Mouse (Mus musculus): Measurements from ENCODE around the gene Cyp1a1.
A peak's percentile ranks its signal among the peaks of the same experiment; 100 is the strongest.

Gene Cyp1a1

GRCm38 (mm10) chr9:57687751-57688150 lies at the start of gene Cyp1a1:
Cyp1a1 (plus strand) TSS chr9:57687928.
- no peak for DNase-seq (ENCODE audit: low spot score in 2 of 2)

- DNase-seq (ENCODE audit: low spot score in 2 of 2) = no peak
Measured at GRCm38 (mm10) chr9:57638651-57639459, 48.9 kb upstream of the Cyp1a1 start.

GRCm38 (mm10) chr9:57639661-57640328 lies 47.9 kb upstream of the Cyp1a1 start:
- DNase-seq (ENCODE audit: low spot score in 2 of 2) = no peak

- no peak for DNase-seq (ENCODE audit: low spot score in 2 of 2)
Measured at GRCm38 (mm10) chr9:57640384-57640783, 47.3 kb upstream of the Cyp1a1 start.

- no peak for DNase-seq (ENCODE audit: low spot score in 2 of 2)
Measured at GRCm38 (mm10) chr9:57641022-57641421, 46.7 kb upstream of the Cyp1a1 start.

- DNase-seq (ENCODE audit: low spot score in 2 of 2) = no peak
Measured at GRCm38 (mm10) chr9:57641775-57642550, 45.8 kb upstream of the Cyp1a1 start.

GRCm38 (mm10) chr9:57643169-57643855 lies 44.4 kb upstream of the Cyp1a1 start:
- no peak for DNase-seq (ENCODE audit: low spot score in 2 of 2)

- DNase-seq (ENCODE audit: low spot score in 2 of 2) = no peak
Measured at GRCm38 (mm10) chr9:57643856-57644180, 43.9 kb upstream of the Cyp1a1 start.

GRCm38 (mm10) chr9:57644442-57644943 lies 43.2 kb upstream of the Cyp1a1 start:
- no peak for DNase-seq (ENCODE audit: low spot score in 2 of 2)

- DNase-seq (ENCODE audit: low spot score in 2 of 2) = peak; percentile 96 to 98
Measured at GRCm38 (mm10) chr9:57644944-57645893, 42.5 kb upstream of the Cyp1a1 start.

- no peak for DNase-seq (ENCODE audit: low spot score in 2 of 2)
Measured at GRCm38 (mm10) chr9:57646551-57647103, 41.1 kb upstream of the Cyp1a1 start.

GRCm38 (mm10) chr9:57647286-57648108 lies 40.2 kb upstream of the Cyp1a1 start:
- DNase-seq (ENCODE audit: low spot score in 2 of 2) = no peak

- DNase-seq (ENCODE audit: low spot score in 2 of 2) = no peak
Measured at GRCm38 (mm10) chr9:57650130-57650785, 37.5 kb upstream of the Cyp1a1 start.

GRCm38 (mm10) chr9:57650786-57651311 lies 36.9 kb upstream of the Cyp1a1 start:
- peak in 1 of 2 experiments; percentile 72 for DNase-seq (ENCODE audit: low spot score in 2 of 2)

- DNase-seq (ENCODE audit: low spot score in 2 of 2) = no peak
Measured at GRCm38 (mm10) chr9:57652351-57652750, 35.4 kb upstream of the Cyp1a1 start.

GRCm38 (mm10) chr9:57652855-57653254 lies 34.9 kb upstream of the Cyp1a1 start:
- no peak for DNase-seq (ENCODE audit: low spot score in 2 of 2)

GRCm38 (mm10) chr9:57653283-57653682 lies 34.4 kb upstream of the Cyp1a1 start, which contains the start of gene Csk:
Csk (minus strand) TSS chr9:57653631.
- no peak for DNase-seq (ENCODE audit: low spot score in 2 of 2)

GRCm38 (mm10) chr9:57654966-57655365 lies 32.8 kb upstream of the Cyp1a1 start:
- DNase-seq (ENCODE audit: low spot score in 2 of 2) = no peak

All from cerebellum, postnatal 4 days (tissue).